Comparison of ENCODE assay signal across 12 mouse cellular contexts in the genomic region with DNA sequence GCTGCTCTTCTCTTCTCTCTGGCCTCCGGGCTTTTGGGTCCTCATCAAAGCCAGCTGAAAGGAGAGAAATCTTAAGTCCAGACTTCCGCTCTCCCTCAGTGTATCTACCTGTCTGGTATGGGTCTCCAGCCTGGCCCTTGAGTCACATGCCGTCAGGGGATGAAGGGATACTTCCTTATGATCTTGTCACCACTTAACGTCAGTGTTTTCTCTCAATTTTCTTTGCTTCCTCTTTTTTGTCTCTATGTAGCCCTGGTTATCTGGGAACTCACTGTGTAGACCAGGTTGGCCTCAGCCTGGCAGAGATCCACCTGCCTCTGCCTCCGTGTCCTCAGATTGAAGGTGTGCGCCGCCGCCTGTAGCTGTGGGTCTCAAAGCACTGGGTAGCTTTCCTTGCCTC.
"Had no signal": no experiment of that assay in that cellular context is flagged by ENCODE, and none has a peak within 500 bp of the region (broad histone marks: within the 10 kb centered on the region; RNA-seq: fewer than 3 reads in every experiment).

No protein-coding gene starts in this region.

- DNase-seq: kidney, adult 11 months; kidney, adult 8-10 months; kidney, postnatal 10 days; kidney, postnatal 36 days; layer of hippocampus, adult 9-11 months; liver, embryonic 13.5 days; lung, adult 2 months; right cerebral cortex, adult 18-20 months; right cerebral cortex, postnatal 14 days; right cerebral cortex, postnatal 4 days; thymus, postnatal 25 days had no signal

- ATAC-seq: midbrain, embryonic 15.5 days had no signal
